ENCODE assay signal across 15 mouse cellular contexts in the genomic region with DNA sequence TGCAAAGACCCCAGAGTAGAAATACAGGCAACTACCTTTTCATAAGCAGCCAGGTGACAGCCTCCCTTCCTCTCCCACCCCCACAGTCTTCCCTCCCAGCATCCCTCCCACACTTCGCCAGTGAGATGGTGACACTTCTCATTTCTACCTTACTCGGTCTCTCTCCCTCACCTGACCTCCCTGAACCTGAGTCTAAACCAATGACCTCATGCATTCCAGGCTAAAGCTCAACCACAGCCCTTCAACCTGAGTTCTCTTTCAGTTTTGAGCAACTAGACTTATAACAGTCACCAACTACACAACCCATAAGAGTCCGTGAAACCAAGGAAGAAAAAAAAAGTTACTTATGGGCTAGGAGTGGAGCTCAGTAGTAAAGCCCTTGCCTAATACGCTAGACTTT. TPM values are rescaled to one million over a fixed set of nuclear protein-coding genes. Genes with fewer than 3 reads are reported as not detected.
"Had no signal": no experiment of that assay in that cellular context is flagged by ENCODE, and none has a peak within 500 bp of the region (broad histone marks: within the 10 kb centered on the region; RNA-seq: fewer than 3 reads in every experiment).

No protein-coding gene starts in this region.

- H3K4me1 ChIP-seq: limb, embryonic 12.5 days had no signal

- DNase-seq: kidney, adult 11 months; kidney, adult 9 months; layer of hippocampus, adult 9-11 months; layer of hippocampus, postnatal 36 days; lung, postnatal 14 days; midbrain, embryonic 14.5 days; thymus, adult 2 months; thymus, postnatal 25 days had no signal

- H3K9me3 ChIP-seq: lung, embryonic 15.5 days; neural tube, embryonic 15.5 days had no signal

- H3K4me3 ChIP-seq: limb, embryonic 12.5 days; lung, embryonic 15.5 days; myocyte; neural tube, embryonic 15.5 days had no signal

- H3K4me2 ChIP-seq: limb, embryonic 12.5 days; lung, embryonic 15.5 days; neural tube, embryonic 15.5 days had no signal

- H3K9ac ChIP-seq: limb, embryonic 12.5 days; liver, embryonic 14.5 days; lung, embryonic 15.5 days; neural tube, embryonic 15.5 days had no signal

- H3K27me3 ChIP-seq: limb, embryonic 12.5 days; lung, embryonic 15.5 days; neural tube, embryonic 15.5 days had no signal

- H3K27ac ChIP-seq: kidney, postnatal 0 days; limb, embryonic 12.5 days; liver, embryonic 14.5 days; lung, embryonic 15.5 days; macrophage; neural tube, embryonic 15.5 days had no signal

RNA-seq across cellular contexts. Expression of gene Col9a2, which starts 51.9 kb away (rescaled TPM):
- polyA plus RNA-seq: myocyte had no signal
